Comparison of ENCODE assay signal across 27 mouse cellular contexts in the genomic region with DNA sequence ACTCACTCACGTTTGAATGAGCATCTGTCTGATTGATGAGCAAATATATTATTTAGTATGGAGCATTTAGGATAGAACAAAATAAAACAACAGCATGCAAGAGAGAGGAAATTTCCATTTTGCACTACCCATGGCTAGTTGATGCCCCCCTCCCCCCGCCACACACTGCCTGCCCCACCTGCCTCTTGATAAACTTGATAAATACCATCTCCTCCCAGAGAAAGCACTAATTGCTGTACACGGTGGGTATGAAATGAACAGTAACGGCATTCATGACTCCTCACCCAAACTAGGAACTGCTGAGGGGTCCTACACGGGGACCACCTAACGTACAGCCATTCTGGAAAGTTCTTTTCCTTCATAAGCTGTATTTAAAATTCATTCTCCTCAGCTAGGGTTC.
DNase-seq lines count a peak whose midpoint lies in the region; ATAC-seq and TF ChIP-seq lines count a peak whose summit lies in the region.
"Had no signal": no experiment of that assay in that cellular context is flagged by ENCODE, and none has a peak within 500 bp of the region (broad histone marks: within the 10 kb centered on the region; RNA-seq: fewer than 3 reads in every experiment).

No protein-coding gene starts in this region.

- no peak for TF ChIP-seq RAD21 in CH12.LX (IDR thresholded peaks at IDR 0.05; ENCODE audit: low read depth, low read length)

- TF ChIP-seq POLR2A in CH12.LX (IDR thresholded peaks at IDR 0.05; ENCODE audit: low read depth, low read length), result no peak

- H3K4me3 ChIP-seq in heart, embryonic 10.5 days, result no peak overlapping the region
- H3K4me3 ChIP-seq in heart, embryonic 12.5 days, result no peak overlapping the region
- H3K4me3 ChIP-seq in CH12.LX (replicated peaks in 1 of 3; ENCODE audit: low read depth in 2 of 3, low read length in 2 of 3, poor library complexity in 1 of 3), result no peak overlapping the region
- H3K4me3 ChIP-seq in liver, embryonic 12.5 days, result no peak overlapping the region
- no peak overlapping the region for H3K4me3 ChIP-seq in liver, embryonic 15.5 days (replicated peaks)
- H3K4me3 ChIP-seq: forebrain, embryonic 10.5 days; forebrain, embryonic 13.5 days; heart, adult 2 months; heart, embryonic 15.5 days; hindbrain, embryonic 10.5 days had no signal

- in situ Hi-C loops in CH12.LX (cut with MboI; ENCODE audit: low pct_ligation_motif_present, low pct_unique_long_range_greater_than_20kb, low sequenced_read_pairs), result no loop called here

- no peak overlapping the region for H3K4me2 ChIP-seq in heart, embryonic 12.5 days
- no peak overlapping the region; the same call in 1 of the 2 replicates for H3K4me2 ChIP-seq in CH12.LX (ENCODE audit: insufficient read depth, low read depth, poor library complexity, severe bottlenecking)
- H3K4me2 ChIP-seq in liver, embryonic 12.5 days, result peak overlapping the region; percentile 47
- H3K4me2 ChIP-seq in liver, embryonic 15.5 days, result peak overlapping the region; percentile 31
- H3K4me2 ChIP-seq: forebrain, embryonic 13.5 days; heart, embryonic 11.5 days; heart, embryonic 15.5 days; hindbrain, embryonic 14.5 days had no signal

- H3K9me3 ChIP-seq in heart, embryonic 10.5 days, result no peaks in the 10 kb centered on the region
- H3K9me3 ChIP-seq in heart, embryonic 12.5 days (replicated peaks), result no peaks in the 10 kb centered on the region
- H3K9me3 ChIP-seq in CH12.LX (replicated peaks; ENCODE audit: low read length), result no peaks in the 10 kb centered on the region
- no peaks in the 10 kb centered on the region for H3K9me3 ChIP-seq in liver, embryonic 12.5 days (replicated peaks)
- H3K9me3 ChIP-seq in liver, embryonic 15.5 days (replicated peaks), result no peaks in the 10 kb centered on the region
- H3K9me3 ChIP-seq: forebrain, embryonic 10.5 days; forebrain, embryonic 13.5 days; G1E; heart, embryonic 15.5 days; hindbrain, embryonic 10.5 days had no signal

- ATAC-seq in heart, embryonic 12.5 days (ENCODE audit: insufficient number of reproducible peaks, low FRiP score), result no peak
- ATAC-seq in liver, embryonic 12.5 days, result no peak
- ATAC-seq in liver, embryonic 15.5 days (ENCODE audit: insufficient read depth), result no peak
- ATAC-seq: forebrain, embryonic 13.5 days; forebrain, embryonic 16.5 days; hindbrain, postnatal 0 days had no signal

- TF ChIP-seq EP300 in CH12.LX (IDR thresholded peaks at IDR 0.05; ENCODE audit: low read length), result no peak

- DNase-seq in heart, embryonic 10.5 days (ENCODE audit: low spot score), result no peak
- no peak for DNase-seq in CH12.LX (ENCODE audit: extremely low read depth)
- no peak for DNase-seq in testis, postnatal 10 days (ENCODE audit: low spot score)
- DNase-seq in cerebellum, adult 18-20 months, result no peak
- DNase-seq in MN1 (ENCODE audit: low spot score), result no peak
- DNase-seq: adrenal gland, adult 2 months; adrenal gland, postnatal 25 days; cerebellum, adult 11-12 months; cerebellum, adult 9-10 months; cerebellum, postnatal 14 days; gastrocnemius, postnatal 10 days; gastrocnemius, postnatal 36 days; heart, adult 2 months; heart, postnatal 10 days; heart, postnatal 36 days had no signal

- H3K27me3 ChIP-seq in heart, embryonic 10.5 days (ENCODE audit: insufficient read depth, poor library complexity, severe bottlenecking), result no peaks in the 10 kb centered on the region
- H3K27me3 ChIP-seq in heart, embryonic 12.5 days (replicated peaks), result no peaks in the 10 kb centered on the region
- H3K27me3 ChIP-seq in CH12.LX (replicated peaks), result no peaks in the 10 kb centered on the region
- no peaks in the 10 kb centered on the region for H3K27me3 ChIP-seq in liver, embryonic 12.5 days (replicated peaks)
- H3K27me3 ChIP-seq in liver, embryonic 15.5 days, result no peaks in the 10 kb centered on the region
- H3K27me3 ChIP-seq: forebrain, embryonic 13.5 days; heart, embryonic 15.5 days had no signal

- dilution Hi-C loops in CH12.LX (cut with MboI; ENCODE audit: extremely low pct_ligation_motif_present, extremely low pct_unique_long_range_greater_than_20kb, low sequenced_read_pairs), result no loop called here

- no peaks in the 10 kb centered on the region for H3K36me3 ChIP-seq in heart, embryonic 10.5 days
- no peaks in the 10 kb centered on the region for H3K36me3 ChIP-seq in heart, embryonic 12.5 days
- H3K36me3 ChIP-seq in CH12.LX (replicated peaks in 1 of 2; ENCODE audit: control insufficient read depth in 1 of 2, insufficient read depth in 1 of 2, low read length in 1 of 2), result peaks cover 15 to 39% of the 10 kb centered on the region in 2 experiments
- no peaks in the 10 kb centered on the region for H3K36me3 ChIP-seq in liver, embryonic 12.5 days
- H3K36me3 ChIP-seq in liver, embryonic 15.5 days (replicated peaks), result no peaks in the 10 kb centered on the region
- H3K36me3 ChIP-seq: forebrain, embryonic 10.5 days; heart, embryonic 15.5 days; hindbrain, embryonic 10.5 days had no signal

- 0 out of 2 replicates have a peak overlapping the region, but pooled peaks have one; percentile 10 for H3K27ac ChIP-seq in heart, embryonic 10.5 days
- H3K27ac ChIP-seq in heart, embryonic 12.5 days (ENCODE audit: poor library complexity, severe bottlenecking), result no peak overlapping the region
- H3K27ac ChIP-seq in CH12.LX (ENCODE audit: insufficient read depth, low read depth), result peak overlapping the region; percentile 54
- peak overlapping the region; percentile 60; the same call in 1 of the 2 replicates for H3K27ac ChIP-seq in liver, embryonic 12.5 days
- peak overlapping the region; percentile 45; the same call in 1 of the 2 replicates for H3K27ac ChIP-seq in liver, embryonic 15.5 days (replicated peaks)
- H3K27ac ChIP-seq: forebrain, embryonic 10.5 days; forebrain, embryonic 13.5 days; heart, adult 2 months; heart, embryonic 15.5 days; hindbrain, embryonic 10.5 days; hindbrain, embryonic 14.5 days; hindbrain, postnatal 0 days had no signal

- H3K9ac ChIP-seq in heart, embryonic 12.5 days, result no peak overlapping the region
- H3K9ac ChIP-seq in CH12.LX (ENCODE audit: insufficient read depth, low read depth), result no peak overlapping the region; the same call in 1 of the 2 replicates
- H3K9ac ChIP-seq in liver, embryonic 12.5 days, result peak overlapping the region; percentile 28
- H3K9ac ChIP-seq in liver, embryonic 15.5 days, result no peak overlapping the region
- H3K9ac ChIP-seq: forebrain, embryonic 13.5 days; heart, embryonic 15.5 days; hindbrain, embryonic 14.5 days had no signal

- H3K79me2 ChIP-seq in CH12.LX (replicated peaks; ENCODE audit: control insufficient read depth, extremely low read depth, insufficient read depth, poor library complexity, severe bottlenecking), result peaks cover 64% of the 10 kb centered on the region

- peaks cover 27% of the 10 kb centered on the region for H3K4me1 ChIP-seq in heart, embryonic 10.5 days
- H3K4me1 ChIP-seq in heart, embryonic 12.5 days (replicated peaks), result peaks cover 24% of the 10 kb centered on the region
- peaks cover 34 to 86% of the 10 kb centered on the region in 2 experiments for H3K4me1 ChIP-seq in CH12.LX (ENCODE audit: control insufficient read depth in 1 of 2, insufficient read depth in 2 of 2)
- peaks cover 74% of the 10 kb centered on the region for H3K4me1 ChIP-seq in liver, embryonic 12.5 days
- H3K4me1 ChIP-seq in liver, embryonic 15.5 days (replicated peaks), result peaks cover 64% of the 10 kb centered on the region
- H3K4me1 ChIP-seq: forebrain, embryonic 10.5 days; forebrain, embryonic 13.5 days had no signal

- TF ChIP-seq CTCF in CH12.LX (conservative IDR thresholded peaks at IDR 0.05 in 1 of 2, IDR thresholded peaks at IDR 0.05 in 1 of 2; ENCODE audit: low read depth in 2 of 2, low read length in 2 of 2), result no peak

- 80% methylated on average over 6 of the region's 6 CpGs for WGBS in heart, embryonic 10.5 days
- WGBS in heart, embryonic 12.5 days, result 77% methylated on average over 6 of the region's 6 CpGs
- 44% methylated on average over 6 of the region's 6 CpGs for WGBS in liver, embryonic 12.5 days (ENCODE audit: insufficient replicate concordance)
- WGBS in liver, embryonic 15.5 days (ENCODE audit: insufficient replicate concordance), result 45% methylated on average over 6 of the region's 6 CpGs

TF ChIP-seq in CH12.LX, 34 proteins besides CTCF, POLR2A, EP300 and RAD21:
- TF ChIP-seq TCF12 (IDR thresholded peaks at IDR 0.05; ENCODE audit: low read depth, low read length) (no peak), TBP (conservative IDR thresholded peaks at IDR 0.05; ENCODE audit: low read depth, low read length) (no peak), POLR2AphosphoS2 (IDR thresholded peaks at IDR 0.05; ENCODE audit: low read depth, low read length) (no peak), HCFC1 (IDR thresholded peaks at IDR 0.05; ENCODE audit: low read depth, low read length) (no peak), ZNF384 (IDR thresholded peaks at IDR 0.05; ENCODE audit: low read depth, low read length) (no peak), MAFK (IDR thresholded peaks at IDR 0.05; ENCODE audit: insufficient replicate concordance, low read length) (no peak), MEF2A (IDR thresholded peaks at IDR 0.05; ENCODE audit: borderline replicate concordance, low read depth, low read length) (no peak), PAX5 (IDR thresholded peaks at IDR 0.05; ENCODE audit: low read length) (no peak), NRF1 (IDR thresholded peaks at IDR 0.05; ENCODE audit: low read depth, low read length) (no peak)

Comparison
In these comparisons a context has a peak if more than half of its experiments do, and no peak if none do; other contexts are left out.
1. H3K4me2 ChIP-seq: peak in liver, embryonic 12.5 days (single experiment) and liver, embryonic 15.5 days (single experiment); none in heart, embryonic 12.5 days (single experiment) and CH12.LX (single experiment).